Mouse (Mus musculus) C2C12 (cell line): Measurements from ENCODE around the gene Zfhx3.

Source experiments
- CEBPB ChIP-seq: IDR thresholded peaks from one replicate; pipeline ENCODE4 v1.6.1; 2011; ENCODE audit warnings: low read depth, mild to moderate bottlenecking, control low read depth, moderate library complexity
- CTCF ChIP-seq: IDR thresholded peaks from one replicate; pipeline ENCODE4 v1.5.1; 2011; ENCODE audit not compliant: control insufficient read depth, insufficient read depth, insufficient read length
- USF1 ChIP-seq: IDR thresholded peaks from one replicate; pipeline ENCODE4 v1.6.1; 2011; ENCODE audit warnings: low read depth, mild to moderate bottlenecking, control low read depth, moderate library complexity

DNA sequence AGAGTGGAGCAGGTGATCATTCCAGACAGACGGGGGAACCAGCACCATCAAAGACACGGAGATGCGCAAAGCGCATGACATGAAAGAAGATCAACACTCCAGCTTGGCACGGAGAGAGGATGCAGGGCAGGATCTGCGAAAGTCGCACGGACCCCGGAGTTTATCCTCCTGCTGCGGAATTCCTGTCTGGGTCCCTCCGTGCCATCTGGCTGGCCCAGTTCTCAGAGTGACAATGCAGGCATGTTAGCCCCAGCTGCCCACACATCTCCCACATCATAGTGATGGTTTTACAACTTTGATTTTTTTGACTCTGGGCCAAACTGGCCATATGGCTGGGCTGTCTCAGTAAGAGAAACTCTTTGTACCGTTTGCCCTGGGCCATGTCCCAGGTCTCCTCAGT is 623.6 kb downstream of the Zfhx3 start:
- TF ChIP-seq CTCF (no peak), USF1 (no peak), CEBPB (no peak)
